Mouse (Mus musculus) brown adipose tissue, adult 24 weeks (tissue): ENCODE data around the gene Set. TPM values are rescaled to one million over a fixed set of nuclear protein-coding genes. Genes with fewer than 3 reads are reported as not detected.

Experiments
- H3K27ac ChIP-seq: fragments of 200-500 bp; replicated peaks from 2 replicates; pipeline ENCODE4 v1.5.1; 2012; ENCODE audit warnings: low read depth, mild to moderate bottlenecking, low read length
- H3K4me1 ChIP-seq: fragments of 200-500 bp; 2 replicates; pipeline ENCODE4 v1.6.1; 2012; ENCODE audit warnings: low read length, mixed read lengths; ENCODE audit not compliant: control insufficient read depth, insufficient read depth, insufficient read length
- H3K4me3 ChIP-seq: fragments of 200-500 bp; 2 replicates; pipeline ENCODE4 v1.5.1; 2012; ENCODE audit warnings: low read depth, mild to moderate bottlenecking, low read length, moderate library complexity; ENCODE audit not compliant: insufficient read depth
- polyA plus RNA-seq: library from polyadenylated mRNA; stranded (reverse); fragments of >200 nt; gene quantifications from 2 replicates; pipeline ENCODE4 v1.2.4, GENCODE M21; 2012; ENCODE audit not compliant: missing spikeins, insufficient read depth, insufficient read length

Gene Set
- polyA plus RNA-seq, 1 experiment: 139 TPM

GRCm38 (mm10) chr2:30067031-30067888 lies 10.1 kb downstream of the Set start:
- peak overlapping the region; percentile 100 for H3K4me3 ChIP-seq
- no peak overlapping the region for H3K27ac ChIP-seq
- H3K4me1 ChIP-seq: peaks cover 5% of the 10 kb centered on the region; the same call in 1 of the 2 replicates

DNA sequence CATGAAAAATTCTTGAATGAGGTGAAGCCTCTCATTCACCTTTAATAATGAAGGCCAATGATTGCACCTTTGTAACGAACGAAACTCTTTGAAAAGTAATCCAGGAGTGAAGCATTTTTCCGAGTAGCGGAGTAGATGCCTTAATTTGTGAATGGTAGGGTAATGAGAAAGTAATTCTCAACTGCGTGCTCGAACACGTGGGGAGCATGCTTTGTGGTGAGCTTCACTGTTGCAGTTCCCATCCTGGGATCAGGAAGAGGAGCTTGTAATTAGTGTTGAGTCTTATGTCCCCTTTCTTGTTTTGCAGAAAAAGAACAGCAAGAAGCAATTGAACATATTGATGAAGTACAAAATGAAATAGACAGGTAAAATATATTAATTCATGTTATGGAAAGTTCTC lies 10.8 kb downstream of the Set start:
- Histone ChIP-seq H3K4me3 (no peak overlapping the region), H3K27ac (no peak overlapping the region)

GRCm38 (mm10) chr2:30072875-30073274 lies 15.7 kb downstream of the Set start:
- no peaks in the 10 kb centered on the region for H3K4me1 ChIP-seq
- H3K4me3 ChIP-seq: no peak overlapping the region
- no peak overlapping the region for H3K27ac ChIP-seq

More for the DNA sequence above, 10.8 kb downstream of the Set start:
- H3K4me1 ChIP-seq: peaks cover 5% of the 10 kb centered on the region; the same call in 1 of the 2 replicates

DNA sequence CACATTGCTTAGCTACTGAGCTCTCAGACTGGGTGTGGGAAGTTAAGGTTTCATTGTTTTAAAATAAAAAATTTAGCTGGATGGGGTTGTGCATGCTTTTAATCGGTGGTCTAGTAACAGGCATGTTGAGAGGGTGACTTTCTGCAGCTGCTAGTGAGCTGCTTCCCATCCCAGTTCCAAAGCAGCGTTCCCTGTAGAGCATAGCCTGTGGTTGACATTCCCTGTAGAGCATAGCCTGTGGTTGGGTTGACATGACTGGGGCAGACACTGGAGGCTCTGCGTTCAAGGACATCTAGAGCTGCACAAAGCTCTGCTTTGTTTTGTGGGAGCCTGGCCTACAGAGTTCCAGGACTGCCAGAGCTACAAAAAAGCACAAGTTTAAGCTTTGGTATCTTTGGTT lies 16.1 kb downstream of the Set start:
- Histone ChIP-seq H3K27ac (no peak overlapping the region), H3K4me3 (no peak overlapping the region), H3K4me1 (no peaks in the 10 kb centered on the region)

- Histone ChIP-seq H3K4me1 (no peaks in the 10 kb centered on the region), H3K4me3 (no peak overlapping the region), H3K27ac (no peak overlapping the region)
Observed at GRCm38 (mm10) chr2:30075625-30076024, 18.4 kb downstream of the Set start.

GRCm38 (mm10) chr2:30076439-30076838 lies 19.3 kb downstream of the Set start:
- Histone ChIP-seq H3K27ac (no peak overlapping the region), H3K4me1 (no peaks in the 10 kb centered on the region), H3K4me3 (no peak overlapping the region)

DNA sequence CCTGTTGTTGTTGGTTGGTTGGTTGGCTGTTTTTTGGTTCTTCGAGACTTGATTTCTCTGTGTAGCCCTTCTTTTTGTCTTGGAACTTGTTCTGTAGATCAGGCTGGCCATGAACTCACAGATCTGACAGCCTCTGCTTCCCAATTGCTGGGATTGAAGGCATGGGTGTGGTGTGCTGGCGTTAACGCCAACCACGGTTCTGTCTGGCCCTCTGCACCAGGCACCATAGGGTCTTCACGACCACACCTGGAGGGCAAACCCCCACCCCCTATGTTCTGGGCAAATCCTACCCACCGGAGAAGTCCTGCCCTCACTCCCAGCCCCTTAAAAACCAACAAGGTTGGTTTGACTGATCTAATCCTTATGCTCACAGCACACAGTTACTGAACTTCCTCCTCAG lies 19.8 kb downstream of the Set start:
- Histone ChIP-seq H3K4me3 (0 out of 2 replicates have a peak overlapping the region, but pooled peaks have one; percentile 68), H3K27ac (no peak overlapping the region), H3K4me1 (no peaks in the 10 kb centered on the region)

DNA sequence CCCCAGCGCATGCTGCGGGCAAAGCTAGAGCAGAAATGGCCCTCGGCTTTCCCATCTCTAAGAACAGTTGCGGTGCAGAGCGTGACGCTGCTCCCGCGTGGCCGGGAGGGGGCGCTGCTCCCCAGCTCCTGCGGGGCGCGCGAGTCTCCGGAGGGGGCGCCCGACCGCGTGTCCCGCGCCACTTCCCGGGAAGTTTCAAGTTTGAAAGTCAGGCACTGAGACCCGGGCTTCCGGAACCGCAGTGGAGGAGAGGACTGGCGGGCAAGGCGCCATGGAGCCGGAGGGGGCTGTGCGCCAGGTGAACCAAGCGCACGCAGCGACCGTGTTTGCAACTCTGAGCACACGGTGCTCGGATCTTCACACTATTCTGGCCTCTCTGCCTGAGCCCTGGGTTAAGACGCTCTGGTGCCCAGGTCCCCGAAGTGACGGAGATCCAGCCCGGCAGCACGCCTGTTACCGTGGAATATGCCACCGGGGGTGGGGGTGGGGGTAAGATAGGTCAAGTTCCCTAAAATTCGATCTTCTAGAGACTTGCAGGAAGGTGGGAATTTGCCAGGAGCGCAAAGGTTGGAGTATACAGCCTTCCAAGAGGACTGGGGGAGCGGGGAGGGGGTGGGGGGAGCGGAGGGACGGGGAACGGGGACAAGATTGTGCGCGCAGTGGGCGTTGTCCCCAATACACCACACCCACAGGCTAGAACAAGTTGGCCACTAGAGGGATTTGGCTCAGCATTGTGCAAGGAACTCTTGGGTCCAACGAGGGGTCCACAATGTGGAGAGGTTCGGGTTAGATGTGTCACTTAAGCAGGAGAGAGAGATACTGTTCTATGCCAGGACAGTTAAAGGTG lies 20.5 kb downstream of the Set start, which contains the start of gene Pkn3:
Gene Pkn3, plus strand, starts transcription at position 183 of the 847 bp plus-strand sequence.
- Histone ChIP-seq H3K4me3 (peak within 1 kb of the TSS; percentile 68), H3K4me1 (no peaks in the 10 kb centered on the region), H3K27ac (peak within 1 kb of the TSS; percentile 80)

DNA sequence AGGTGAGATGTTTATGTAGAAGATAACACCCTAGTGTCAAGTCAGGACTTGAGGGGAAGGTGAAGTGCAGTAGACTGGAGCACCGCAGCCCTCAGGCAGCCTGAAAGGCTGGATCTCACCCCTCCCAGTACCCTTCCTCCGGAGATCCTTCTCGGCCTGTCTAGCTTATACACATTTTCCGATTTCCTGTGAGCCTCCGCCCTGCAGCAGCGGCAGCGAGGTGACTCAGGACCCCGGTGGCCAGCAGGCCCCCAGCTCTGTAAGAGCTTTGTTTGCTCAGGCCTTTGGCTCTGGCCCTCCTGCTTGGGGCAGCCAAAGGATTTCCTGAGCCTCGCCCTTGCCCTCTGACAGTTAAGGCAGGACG lies 21.2 kb downstream of the Set start:
- Histone ChIP-seq H3K27ac (peak overlapping the region; percentile 80), H3K4me1 (no peaks in the 10 kb centered on the region), H3K4me3 (peak overlapping the region; percentile 41)

GRCm38 (mm10) chr2:30078760-30079159 lies 21.6 kb downstream of the Set start:
- peak overlapping the region; percentile 80 for H3K27ac ChIP-seq
- no peaks in the 10 kb centered on the region for H3K4me1 ChIP-seq
- H3K4me3 ChIP-seq: peak overlapping the region; percentile 38

DNA sequence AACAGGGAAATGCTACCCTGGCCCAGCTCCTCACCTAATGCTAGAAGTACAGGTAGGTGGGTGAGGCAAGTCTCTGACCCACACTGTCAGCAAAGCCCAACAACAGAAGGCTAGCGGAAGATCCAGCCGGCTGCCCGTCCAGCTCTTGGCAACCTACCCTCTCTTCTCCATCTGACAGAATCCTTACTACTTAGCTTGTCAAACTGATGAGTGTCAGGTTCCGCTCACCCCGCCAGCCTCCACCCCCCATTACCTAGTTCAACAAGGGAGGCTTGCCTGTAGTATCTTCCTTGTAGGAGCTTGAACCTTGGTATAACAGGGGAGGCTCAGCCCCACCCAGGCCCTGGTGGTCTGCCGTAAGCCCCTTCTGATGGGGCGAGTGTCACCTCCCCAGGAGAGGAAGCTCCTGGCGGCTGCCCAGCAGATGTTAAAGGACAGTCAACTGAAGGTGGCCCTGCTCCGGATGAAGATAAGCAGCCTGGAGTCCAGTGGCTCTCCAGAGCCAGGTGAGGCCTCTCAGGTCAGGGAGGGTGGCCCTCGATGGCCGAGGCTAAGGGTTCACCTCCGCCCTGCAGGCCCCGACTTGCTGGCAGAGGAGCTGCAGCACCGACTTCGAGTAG lies 23.1 kb downstream of the Set start:
- no peaks in the 10 kb centered on the region for H3K4me1 ChIP-seq
- H3K27ac ChIP-seq: no peak overlapping the region
- H3K4me3 ChIP-seq: no peak overlapping the region

DNA sequence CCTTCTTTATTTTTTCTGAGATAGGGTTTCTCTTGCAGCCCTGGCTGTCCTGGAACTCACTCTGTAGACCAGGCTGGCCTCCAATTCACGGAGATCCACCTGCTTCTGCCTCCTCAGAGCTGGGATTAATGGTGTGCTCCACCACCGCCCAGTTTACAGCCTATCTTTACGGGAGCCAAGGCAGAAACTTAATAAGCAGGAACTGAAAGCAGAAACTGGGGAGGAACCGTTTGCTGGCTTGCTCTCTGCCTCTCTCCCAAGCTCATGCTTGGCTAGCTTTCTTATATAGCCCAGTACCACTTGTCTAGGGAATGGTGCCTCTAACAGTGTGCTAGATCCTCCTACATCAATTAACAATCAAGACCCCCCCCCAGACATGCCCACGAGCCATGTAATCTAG lies 26.9 kb downstream of the Set start:
- H3K4me3 ChIP-seq: no peak overlapping the region
- no peaks in the 10 kb centered on the region for H3K4me1 ChIP-seq
- no peak overlapping the region for H3K27ac ChIP-seq

DNA sequence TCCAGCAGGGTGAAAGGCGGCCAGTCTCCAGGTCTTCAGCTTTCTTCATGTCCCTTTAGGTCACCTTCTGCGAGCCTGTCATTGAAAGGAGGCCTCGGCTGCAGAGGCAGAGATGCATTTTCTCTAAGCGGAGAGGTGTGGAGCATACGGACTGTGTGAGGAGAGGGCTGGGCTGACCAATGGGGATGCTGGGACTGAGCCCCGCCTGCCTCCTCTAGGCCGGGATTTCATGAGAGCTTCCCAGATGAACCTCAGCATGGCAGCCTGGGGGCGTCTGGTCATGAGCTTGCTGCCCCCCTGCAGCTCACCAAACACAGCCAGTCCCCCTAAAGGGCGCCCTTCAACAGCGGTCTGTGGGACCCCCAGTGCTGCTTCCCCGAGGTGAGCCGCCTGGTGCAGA lies 27.5 kb downstream of the Set start:
- H3K27ac ChIP-seq: no peak overlapping the region
- H3K4me1 ChIP-seq: no peaks in the 10 kb centered on the region
- no peak overlapping the region for H3K4me3 ChIP-seq

DNA sequence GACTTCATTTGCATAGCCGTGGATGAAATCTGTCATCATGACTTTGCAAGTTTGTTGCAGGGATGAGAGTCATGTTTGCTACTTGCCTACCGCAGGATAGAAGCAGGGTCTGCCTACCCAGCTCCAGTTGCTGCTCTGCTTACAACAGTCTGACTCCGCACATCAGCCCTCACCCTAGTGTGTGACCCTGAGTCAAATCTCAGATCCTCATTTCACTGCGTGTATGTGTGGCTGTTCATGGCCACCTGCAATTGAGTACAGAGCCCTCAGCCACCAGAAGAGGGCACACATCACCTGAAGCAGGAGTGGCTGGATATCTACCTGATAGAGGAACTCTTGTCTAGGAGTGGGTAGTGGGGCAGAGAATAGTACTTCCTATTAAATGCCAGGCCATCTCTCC lies 30.1 kb downstream of the Set start:
- Histone ChIP-seq H3K4me1 (no peaks in the 10 kb centered on the region), H3K27ac (no peak overlapping the region), H3K4me3 (no peak overlapping the region)

DNA sequence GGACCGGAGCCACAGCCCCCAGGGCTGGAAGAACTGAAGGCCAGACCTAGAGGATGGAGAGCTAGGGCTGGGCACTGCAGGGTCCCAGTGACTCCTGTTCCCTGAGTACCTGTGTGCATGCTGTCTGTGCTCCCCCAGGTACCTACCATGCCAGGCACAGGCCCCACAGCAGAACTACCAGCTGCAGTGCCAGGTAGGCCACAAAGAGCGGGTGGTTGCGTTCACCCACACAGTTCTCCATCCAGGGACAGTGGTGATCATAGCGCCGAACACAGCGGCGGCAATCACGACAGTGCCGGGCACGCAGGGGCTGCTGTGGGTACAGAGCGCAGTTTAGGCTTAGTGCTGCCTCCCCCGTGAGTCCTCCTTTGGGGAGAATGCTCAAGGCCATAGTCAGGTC lies 34.3 kb downstream of the Set start:
- no peak overlapping the region for H3K4me3 ChIP-seq
- peaks cover 3% of the 10 kb centered on the region; the same call in 1 of the 2 replicates for H3K4me1 ChIP-seq
- H3K27ac ChIP-seq: no peak overlapping the region
